11 mouse cellular contexts compared by ENCODE assay signal in the genomic region with DNA sequence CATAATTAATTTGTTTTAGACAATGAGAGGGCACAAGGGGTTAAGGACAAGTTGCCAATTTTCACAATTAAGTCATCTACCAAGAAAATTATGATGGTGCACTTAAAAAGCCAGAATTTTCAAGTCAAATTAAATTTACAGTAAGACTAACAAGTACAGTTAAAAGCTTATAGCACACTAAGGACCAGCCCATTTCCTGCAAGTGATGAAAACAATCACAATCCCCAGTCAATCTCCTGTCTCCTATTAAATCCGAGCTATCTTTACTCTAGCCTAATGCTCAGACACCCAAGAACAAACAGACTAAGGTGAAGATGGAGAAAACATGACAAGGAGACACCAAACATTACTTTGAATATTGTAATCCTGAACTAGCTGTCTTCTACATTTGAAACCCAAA. TPM values are rescaled to one million over a fixed set of nuclear protein-coding genes. Genes with fewer than 3 reads are reported as not detected.
DNase-seq lines count a peak whose midpoint lies in the region; ATAC-seq and TF ChIP-seq lines count a peak whose summit lies in the region.
"Had no signal": no experiment of that assay in that cellular context is flagged by ENCODE, and none has a peak within 500 bp of the region (broad histone marks: within the 10 kb centered on the region; RNA-seq: fewer than 3 reads in every experiment).

No protein-coding gene starts in this region.

- peak overlapping the region; percentile 67 for H3K4me2 ChIP-seq in heart, postnatal 0 days (ENCODE audit: low read depth, low read length)
- peak overlapping the region; percentile 63 for H3K4me2 ChIP-seq in hindbrain, embryonic 15.5 days
- peak overlapping the region; percentile 60 for H3K4me2 ChIP-seq in midbrain, embryonic 13.5 days (replicated peaks)

- peak overlapping the region; percentile 86 for H3K9ac ChIP-seq in heart, postnatal 0 days (replicated peaks; ENCODE audit: low read depth, low read length)
- H3K9ac ChIP-seq in hindbrain, embryonic 15.5 days, result peak overlapping the region; percentile 48
- peak overlapping the region; percentile 59 for H3K9ac ChIP-seq in midbrain, embryonic 13.5 days (replicated peaks)

- H3K27me3 ChIP-seq in heart, postnatal 0 days (ENCODE audit: control insufficient read depth, insufficient read depth, low read length), result no peaks in the 10 kb centered on the region
- H3K27me3 ChIP-seq in hindbrain, embryonic 15.5 days, result no peaks in the 10 kb centered on the region
- H3K27me3 ChIP-seq in midbrain, embryonic 13.5 days, result no peaks in the 10 kb centered on the region

- 0 out of 2 replicates have a peak, but pooled peaks cover 3% of the 10 kb centered on the region for H3K36me3 ChIP-seq in heart, postnatal 0 days (replicated peaks; ENCODE audit: control insufficient read depth, insufficient read depth, low read length)
- no peaks in the 10 kb centered on the region for H3K36me3 ChIP-seq in hindbrain, embryonic 15.5 days
- no peaks in the 10 kb centered on the region for H3K36me3 ChIP-seq in midbrain, embryonic 13.5 days
- H3K36me3 ChIP-seq: G1E had no signal

- 5% methylated on average over 1 of the region's 1 CpGs for WGBS in heart, postnatal 0 days
- 0% methylated on average over 1 of the region's 1 CpGs for WGBS in hindbrain, embryonic 15.5 days
- WGBS in midbrain, embryonic 13.5 days, result 0% methylated on average over 1 of the region's 1 CpGs

- peak overlapping the region; percentile 98 for H3K4me3 ChIP-seq in heart, postnatal 0 days (ENCODE audit: low read depth, low read length)
- peak overlapping the region; percentile 80; the same call in 1 of the 2 replicates for H3K4me3 ChIP-seq in cortical plate, adult 2 months (ENCODE audit: insufficient read depth, low read length)
- H3K4me3 ChIP-seq in hindbrain, embryonic 15.5 days, result peak overlapping the region; percentile 42
- peak overlapping the region; percentile 90 for H3K4me3 ChIP-seq in midbrain, embryonic 13.5 days (replicated peaks)

- intact Hi-C loops in heart, postnatal 36 days (cut with DNase I), result loop anchor here (2.0 to 10.0 kb wide), 6 partner anchors 278 to 1149 kb away; no protein-coding TSS in a partner anchor

- no peak for TF ChIP-seq CTCF in heart, postnatal 0 days (IDR thresholded peaks at IDR 0.05; ENCODE audit: low read depth)
- TF ChIP-seq CTCF in cortical plate, adult 2 months (IDR thresholded peaks at IDR 0.05; ENCODE audit: extremely low read depth, insufficient read depth, low read length), result no peak

- no peak for DNase-seq in heart, postnatal 0 days (ENCODE audit: low spot score)
- no peak for DNase-seq in heart, postnatal 36 days
- no peak for DNase-seq in adrenal gland, postnatal 25 days
- no peak for DNase-seq in frontal cortex, adult 2 months (ENCODE audit: extremely low spot score in 1 of 2, low spot score in 1 of 2)
- DNase-seq in ovary, postnatal 14 days (ENCODE audit: low spot score), result no peak
- DNase-seq: cerebellum, adult 11-12 months; right cerebral cortex, postnatal 14 days had no signal

- peaks cover 14% of the 10 kb centered on the region for H3K4me1 ChIP-seq in heart, postnatal 0 days (ENCODE audit: control insufficient read depth, insufficient read depth)
- no peaks in the 10 kb centered on the region; the same call in 1 of the 2 replicates for H3K4me1 ChIP-seq in cortical plate, adult 2 months (ENCODE audit: control insufficient read depth, insufficient read depth, low read length)
- peaks cover 23% of the 10 kb centered on the region for H3K4me1 ChIP-seq in hindbrain, embryonic 15.5 days (replicated peaks)
- H3K4me1 ChIP-seq in midbrain, embryonic 13.5 days (replicated peaks), result peaks cover 33% of the 10 kb centered on the region

- H3K9me3 ChIP-seq in heart, postnatal 0 days (replicated peaks; ENCODE audit: control insufficient read depth, low read length), result no peaks in the 10 kb centered on the region
- no peaks in the 10 kb centered on the region for H3K9me3 ChIP-seq in hindbrain, embryonic 15.5 days
- H3K9me3 ChIP-seq in midbrain, embryonic 13.5 days, result no peaks in the 10 kb centered on the region
- H3K9me3 ChIP-seq: G1E had no signal

- peak overlapping the region; percentile 99 for H3K27ac ChIP-seq in heart, postnatal 0 days (ENCODE audit: low read depth)
- H3K27ac ChIP-seq in cortical plate, adult 2 months (ENCODE audit: insufficient read depth, low read length), result no peak overlapping the region
- H3K27ac ChIP-seq in hindbrain, embryonic 15.5 days (replicated peaks), result peak overlapping the region; percentile 69
- H3K27ac ChIP-seq in midbrain, embryonic 13.5 days, result peak overlapping the region; percentile 67

- TF ChIP-seq EP300 in heart, postnatal 0 days (IDR thresholded peaks at IDR 0.05; ENCODE audit: low read depth), result no peak

- ATAC-seq in heart, postnatal 0 days (ENCODE audit: insufficient read depth, low read depth), result no peak
- ATAC-seq in hindbrain, embryonic 15.5 days (ENCODE audit: low FRiP score, low read depth), result no peak
- no peak for ATAC-seq in midbrain, embryonic 13.5 days

- no peak for TF ChIP-seq POLR2A in cortical plate, adult 2 months (IDR thresholded peaks at IDR 0.05; ENCODE audit: extremely low read depth, insufficient read depth, low read length)

RNA-seq across cellular contexts. Expression of a gene that starts 3.2 kb away (rescaled TPM):
- 359 and 460 TPM in 2 replicates for total RNA-seq in heart, postnatal 0 days (2014; rRNA removed; ENCODE audit: low replicate concordance)
- polyA plus RNA-seq in heart, postnatal 0 days (2015; fragmentation: Nextera tagmentation; extraction: Ambion mirVana), result 47.6 and 54.8 TPM in 2 replicates
- total RNA-seq in heart, postnatal 36 days (2021), result 100 to 1,000 TPM; 419 to 431 TPM
- 263 and 285 TPM in 2 replicates for polyA plus RNA-seq in cortical plate, adult 2 months (2012; rRNA removed)
- polyA plus RNA-seq in hindbrain, embryonic 15.5 days (2015; fragmentation: Nextera tagmentation; extraction: Ambion mirVana), result 45.3 and 47.2 TPM in 2 replicates
- polyA plus RNA-seq in midbrain, embryonic 13.5 days (2015; fragmentation: Nextera tagmentation; extraction: Ambion mirVana), result 42.5 and 47.9 TPM in 2 replicates
- 189 and 200 TPM in 2 replicates for total RNA-seq in adrenal gland, postnatal 25 days (2021)
- 275 and 300 TPM in 2 replicates for polyA plus RNA-seq in frontal cortex, adult 2 months (2012; rRNA removed)

Comparison
In these comparisons a context has a peak if more than half of its experiments do, and no peak if none do; other contexts are left out.
1. H3K4me3 ChIP-seq: peak in every context shown above with its lines; median percentile 98 in heart, postnatal 0 days; 90 in midbrain, embryonic 13.5 days; 80 in cortical plate, adult 2 months; 42 in hindbrain, embryonic 15.5 days.